Mouse (Mus musculus): ENCODE data around the gene 4930407I10Rik.

GRCm38 (mm10) chr15:82014745-82015391 is 44.1 kb upstream of the 4930407I10Rik start:
- TF ChIP-seq CTCF (IDR thresholded peaks at IDR 0.05; ENCODE audit: control insufficient read depth, insufficient read depth, low read length) (no peak), POLR2A (IDR thresholded peaks at IDR 0.05; ENCODE audit: borderline replicate concordance, control insufficient read depth, low read depth, low read length) (no peak)

Measured in bone marrow, adult 2 months (tissue).